Mouse (Mus musculus) CD4-positive, CD25-positive, alpha-beta regulatory T cell, adult 4 months (primary cell): ENCODE results near the gene Wnt3. TPM values are rescaled to one million over a fixed set of nuclear protein-coding genes. Genes with fewer than 3 reads are reported as not detected.

Experiments
- ATAC-seq: one replicate; pipeline ENCODE4 v1.8.0; 2017
- polyA plus RNA-seq, 2 experiments: library from polyadenylated mRNA; unstranded; fragments of 100-300 nt; shearing (Covaris generic); gene quantifications; one replicate each; pipeline ENCODE4 v1.2.1; 2017

The Wnt3 gene
- polyA plus RNA-seq, 2 experiments from 2014 or later: 2.4 to 3.8 TPM

- no peak for ATAC-seq
Measured at GRCm38 (mm10) chr11:103772505-103773386, 1.2 kb upstream of the Wnt3 start.

GRCm38 (mm10) chr11:103774228-103774530 is 229 bp downstream of the Wnt3 start:
- ATAC-seq: no peak

GRCm38 (mm10) chr11:103780152-103780551 is 6.2 kb downstream of the Wnt3 start:
- ATAC-seq: no peak

- no peak for ATAC-seq
Measured at GRCm38 (mm10) chr11:103789951-103790350, 16.0 kb downstream of the Wnt3 start.

GRCm38 (mm10) chr11:103801128-103801527 is 27.2 kb downstream of the Wnt3 start:
- no peak for ATAC-seq

GRCm38 (mm10) chr11:103804126-103804525 is 30.2 kb downstream of the Wnt3 start:
- no peak for ATAC-seq

- no peak for ATAC-seq
Measured at GRCm38 (mm10) chr11:103804804-103805203, 30.9 kb downstream of the Wnt3 start.

GRCm38 (mm10) chr11:103807966-103808365 is 34.0 kb downstream of the Wnt3 start:
- ATAC-seq: no peak

GRCm38 (mm10) chr11:103808771-103809610 is 35.0 kb downstream of the Wnt3 start:
- ATAC-seq: no peak

- ATAC-seq: no peak
Measured at GRCm38 (mm10) chr11:103809611-103810598, 36.0 kb downstream of the Wnt3 start.

GRCm38 (mm10) chr11:103810631-103811030 is 36.7 kb downstream of the Wnt3 start:
- ATAC-seq: no peak

GRCm38 (mm10) chr11:103811246-103811645 is 37.3 kb downstream of the Wnt3 start:
- no peak for ATAC-seq

GRCm38 (mm10) chr11:103814808-103815207 is 40.9 kb downstream of the Wnt3 start:
- ATAC-seq: no peak

GRCm38 (mm10) chr11:103815986-103816385 is 42.0 kb downstream of the Wnt3 start:
- no peak for ATAC-seq

GRCm38 (mm10) chr11:103816719-103817118 is 42.8 kb downstream of the Wnt3 start:
- no peak for ATAC-seq

GRCm38 (mm10) chr11:103827201-103827600 is 53.3 kb downstream of the Wnt3 start:
- no peak for ATAC-seq

GRCm38 (mm10) chr11:103828866-103829265 is 54.9 kb downstream of the Wnt3 start:
- no peak for ATAC-seq

- no peak for ATAC-seq
Measured at GRCm38 (mm10) chr11:103829956-103830355, 56.0 kb downstream of the Wnt3 start.

- no peak for ATAC-seq
Measured at GRCm38 (mm10) chr11:103830476-103830875, 56.5 kb downstream of the Wnt3 start.

GRCm38 (mm10) chr11:103831766-103832165 is 57.8 kb downstream of the Wnt3 start:
- no peak for ATAC-seq

- ATAC-seq: no peak
Measured at GRCm38 (mm10) chr11:103832331-103832730, 58.4 kb downstream of the Wnt3 start.

- no peak for ATAC-seq
Measured at GRCm38 (mm10) chr11:103838955-103839354, 65.0 kb downstream of the Wnt3 start.
